Mouse (Mus musculus): ENCODE measurements around the gene Mob3b.

- TF ChIP-seq POLR2A (IDR thresholded peaks at IDR 0.05; ENCODE audit: borderline replicate concordance, control insufficient read depth, low read depth, low read length) (no peak; the same call in 1 of the 2 replicates), CTCF (IDR thresholded peaks at IDR 0.05; ENCODE audit: control insufficient read depth, insufficient read depth, low read length) (no peak)
Observed at GRCm38 (mm10) chr4:35156149-35156611, 1.1 kb downstream of the Mob3b start.
